Mouse (Mus musculus) small intestine, adult 2 months (tissue): Measurements from ENCODE around the gene Lamp5. TPM values are rescaled to one million over a fixed set of nuclear protein-coding genes. Genes with fewer than 3 reads are reported as not detected.

Source experiments
- H3K27ac ChIP-seq: fragments of 200-500 bp; 2 replicates; pipeline ENCODE4 v1.5.1; 2012; ENCODE audit warnings: low read depth, low read length, control low read depth, inconsistent platforms; ENCODE audit not compliant: insufficient read depth
- H3K27me3 ChIP-seq: fragments of 200-500 bp; 2 replicates; pipeline ENCODE4 v1.6.1; 2012; ENCODE audit warnings: mild to moderate bottlenecking, moderate library complexity, low read length, inconsistent platforms; ENCODE audit not compliant: control insufficient read depth, insufficient read depth
- H3K36me3 ChIP-seq: fragments of 200-500 bp; 2 replicates; pipeline ENCODE4 v1.6.1; 2012; ENCODE audit warnings: mild to moderate bottlenecking, low read length, control low read depth, inconsistent platforms; ENCODE audit not compliant: control insufficient read depth, insufficient read depth
- H3K4me1 ChIP-seq: fragments of 200-500 bp; 2 replicates; pipeline ENCODE4 v1.6.1; 2012; ENCODE audit warnings: low read length, inconsistent platforms, mixed read lengths; ENCODE audit not compliant: control insufficient read depth, insufficient read depth, insufficient read length
- H3K4me3 ChIP-seq: fragments of 200-500 bp; 2 replicates; pipeline ENCODE4 v1.5.1; 2012; ENCODE audit warnings: low read depth, mild to moderate bottlenecking, control low read depth, inconsistent platforms, low read length, moderate library complexity
- CTCF ChIP-seq: fragments of 200-500 bp; IDR thresholded peaks from 2 replicates; pipeline ENCODE4 v1.5.1; 2012; ENCODE audit warnings: low read depth, mild to moderate bottlenecking, control low read depth, inconsistent platforms, low read length, moderate library complexity, mixed read lengths; ENCODE audit not compliant: insufficient replicate concordance, insufficient read length; ENCODE audit errors: extremely low read depth
- POLR2A ChIP-seq: fragments of 200-500 bp; IDR thresholded peaks from 2 replicates; pipeline ENCODE4 v1.6.1; 2012; ENCODE audit warnings: low read depth, mild to moderate bottlenecking, control low read depth, inconsistent platforms, low read length, moderate library complexity
- WGBS: fragments of 180-500 bp; shearing (Covaris S2); methylation state at CpG from one replicate; pipeline ENCODE4 v1.1.7; 2018; 5-methylcytosine and 5-hydroxymethylcytosine counted together
- polyA plus RNA-seq: library from polyadenylated mRNA; depleted of rRNA; stranded (reverse); fragments of >200 nt; gene quantifications from 2 replicates; pipeline ENCODE4 v1.2.3, GENCODE M21; 2012

The Lamp5 gene
- polyA plus RNA-seq, 1 experiment, result not detected

DNA sequence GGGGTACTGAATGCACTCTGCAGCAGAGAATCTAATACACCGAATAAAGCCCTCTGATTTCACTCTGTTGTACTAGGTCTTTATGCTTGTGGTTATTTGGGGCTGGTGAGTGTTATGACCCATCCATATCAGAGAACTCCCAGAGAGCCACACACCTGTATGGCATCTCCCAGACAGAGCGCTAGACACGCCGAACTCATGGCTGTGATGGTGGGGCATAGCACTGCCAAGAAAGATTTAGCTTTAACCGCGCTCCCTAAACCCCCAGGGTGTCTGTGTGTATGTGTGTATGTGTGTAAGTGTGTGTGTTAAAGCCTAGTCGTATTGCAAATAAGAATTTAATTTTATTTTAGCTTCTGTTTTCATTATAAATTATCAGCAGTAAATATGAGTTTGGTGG is 6.4 kb downstream of the Lamp5 start:
- H3K27ac ChIP-seq, result no peak overlapping the region
- H3K36me3 ChIP-seq, result no peaks in the 10 kb centered on the region
- no peak overlapping the region for H3K4me3 ChIP-seq
- 12% methylated on average over 7 of the region's 7 CpGs for WGBS
- no peaks in the 10 kb centered on the region for H3K4me1 ChIP-seq
- no peak for TF ChIP-seq POLR2A
- TF ChIP-seq CTCF, result no peak
- no peaks in the 10 kb centered on the region for H3K27me3 ChIP-seq

GRCm38 (mm10) chr2:136059029-136059669 is 7.1 kb downstream of the Lamp5 start:
- Histone ChIP-seq H3K27ac (no peak overlapping the region), H3K27me3 (no peaks in the 10 kb centered on the region), H3K36me3 (no peaks in the 10 kb centered on the region), H3K4me1 (no peaks in the 10 kb centered on the region), H3K4me3 (no peak overlapping the region)
- TF ChIP-seq CTCF (no peak), POLR2A (no peak)
- WGBS, result 4% methylated on average over 37 of the region's 37 CpGs

DNA sequence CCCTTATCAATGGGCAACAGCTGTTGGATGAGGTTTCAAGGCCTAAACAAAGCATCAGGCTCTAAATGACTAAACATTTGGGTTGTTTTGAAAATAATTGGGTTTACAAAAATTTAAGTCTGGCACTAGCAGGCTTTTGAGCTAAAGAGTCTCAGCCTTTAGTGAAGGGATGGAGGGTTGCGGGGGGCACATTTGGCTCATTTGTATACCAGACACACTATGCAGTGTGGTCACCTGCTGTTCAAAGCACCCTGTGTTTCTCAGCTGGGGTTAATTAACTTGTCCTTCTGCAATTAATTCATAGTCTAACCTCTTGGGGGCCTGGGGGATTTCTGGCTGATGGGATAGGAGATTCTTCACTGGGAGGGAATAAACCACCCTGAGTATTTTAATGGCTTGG is 12.3 kb downstream of the Lamp5 start:
- WGBS, result 97% methylated on average over 1 of the region's 1 CpGs
- no peaks in the 10 kb centered on the region for H3K4me1 ChIP-seq
- TF ChIP-seq POLR2A (no peak), CTCF (no peak)
- no peaks in the 10 kb centered on the region for H3K27me3 ChIP-seq
- no peaks in the 10 kb centered on the region for H3K36me3 ChIP-seq
- H3K27ac ChIP-seq, result no peak overlapping the region
- H3K4me3 ChIP-seq, result no peak overlapping the region

DNA sequence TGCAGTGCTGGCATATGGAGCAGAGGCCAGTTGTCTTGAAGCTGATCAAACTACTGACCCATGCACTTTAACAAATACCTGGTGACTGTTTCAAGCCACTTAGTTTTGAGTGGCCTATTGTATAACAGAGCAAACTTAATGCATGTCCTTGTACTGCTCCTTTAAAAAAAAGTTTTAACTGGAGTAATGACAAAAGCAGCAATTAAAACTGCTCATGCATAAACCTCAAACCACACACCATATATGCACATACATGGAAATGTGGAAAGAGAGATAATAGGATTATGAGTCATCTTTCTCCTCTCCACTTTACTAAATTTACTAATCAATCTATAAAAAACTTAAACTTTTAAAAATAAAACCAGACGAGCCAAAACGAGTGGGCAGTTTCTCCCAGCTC is 43.9 kb downstream of the Lamp5 start:
- no peak for TF ChIP-seq CTCF
- TF ChIP-seq POLR2A, result no peak
- no peak overlapping the region for H3K4me3 ChIP-seq
- no peak overlapping the region for H3K27ac ChIP-seq
- WGBS, result 34% methylated on average over 2 of the region's 2 CpGs
- no peaks in the 10 kb centered on the region for H3K36me3 ChIP-seq
- no peaks in the 10 kb centered on the region for H3K27me3 ChIP-seq
- no peaks in the 10 kb centered on the region for H3K4me1 ChIP-seq

- no peaks in the 10 kb centered on the region for H3K36me3 ChIP-seq
These were observed 45.1 kb downstream of the Lamp5 start for GRCm38 (mm10) chr2:136097143-136097542.

DNA sequence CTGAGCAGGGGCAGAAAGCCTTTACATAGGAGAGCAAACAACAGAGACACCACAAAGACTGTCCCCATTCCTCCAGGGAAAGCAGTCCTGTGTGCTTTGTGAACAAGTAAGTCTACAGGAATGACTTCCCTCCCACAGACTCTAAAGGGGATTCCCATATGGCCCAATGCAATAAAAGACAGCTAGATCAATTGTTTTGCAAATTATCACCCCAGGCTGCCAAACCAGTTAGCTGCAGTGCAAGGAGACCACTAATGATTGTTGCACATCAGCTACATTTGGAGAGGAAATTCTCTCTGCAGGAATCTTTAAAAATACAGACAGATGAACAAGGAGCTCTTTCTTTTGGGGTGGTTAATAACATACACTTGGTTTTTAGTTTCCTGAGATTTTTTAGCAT is 55.6 kb downstream of the Lamp5 start:
- TF ChIP-seq CTCF (no peak), POLR2A (no peak)
- no peak overlapping the region for H3K27ac ChIP-seq
- no peak overlapping the region for H3K4me3 ChIP-seq

More at GRCm38 (mm10) chr2:136097143-136097542, 45.1 kb downstream of the Lamp5 start:
- Histone ChIP-seq H3K27me3 (no peaks in the 10 kb centered on the region), H3K27ac (no peak overlapping the region), H3K4me3 (no peak overlapping the region), H3K4me1 (no peaks in the 10 kb centered on the region)
- 87% methylated on average over 3 of the region's 3 CpGs for WGBS
- no peak for TF ChIP-seq POLR2A
- TF ChIP-seq CTCF, result no peak

GRCm38 (mm10) chr2:136108124-136109037 is 56.3 kb downstream of the Lamp5 start:
- no peak overlapping the region for H3K4me3 ChIP-seq
- 44% methylated on average over 6 of the region's 6 CpGs for WGBS
- H3K27me3 ChIP-seq, result no peaks in the 10 kb centered on the region
- H3K4me1 ChIP-seq, result no peaks in the 10 kb centered on the region
- H3K27ac ChIP-seq, result no peak overlapping the region
- no peak for TF ChIP-seq CTCF
- TF ChIP-seq POLR2A, result no peak
- no peaks in the 10 kb centered on the region for H3K36me3 ChIP-seq

More for the DNA sequence above, 55.6 kb downstream of the Lamp5 start:
- no peaks in the 10 kb centered on the region for H3K4me1 ChIP-seq
- H3K36me3 ChIP-seq, result no peaks in the 10 kb centered on the region
- no peaks in the 10 kb centered on the region for H3K27me3 ChIP-seq

DNA sequence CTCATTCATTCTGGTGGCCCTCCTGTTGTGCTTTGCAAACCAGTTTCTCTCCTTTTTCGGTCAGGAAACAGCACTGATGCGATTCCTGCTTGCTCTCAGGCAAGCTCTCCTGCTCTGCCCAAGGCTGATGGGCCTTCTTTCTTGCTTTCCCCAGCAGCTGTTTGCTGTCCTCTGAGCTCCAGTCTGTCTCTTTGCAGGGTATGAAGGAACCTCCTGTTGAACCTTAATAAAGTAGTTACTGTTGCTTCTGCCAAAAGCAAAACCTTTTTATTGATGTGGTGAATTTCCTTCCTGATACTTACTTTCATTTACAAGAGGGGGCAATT is 57.0 kb downstream of the Lamp5 start:
- no peaks in the 10 kb centered on the region for H3K4me1 ChIP-seq
- TF ChIP-seq CTCF (no peak), POLR2A (no peak)
- 21% methylated on average over 2 of the region's 2 CpGs for WGBS
- H3K4me3 ChIP-seq, result no peak overlapping the region
- H3K27ac ChIP-seq, result no peak overlapping the region
- no peaks in the 10 kb centered on the region for H3K36me3 ChIP-seq
- no peaks in the 10 kb centered on the region for H3K27me3 ChIP-seq
